Mouse (Mus musculus) midbrain, embryonic 16.5 days (tissue): ENCODE measurements around the gene Neu2. TPM values are rescaled to one million over a fixed set of nuclear protein-coding genes. Genes with fewer than 3 reads are reported as not detected.
"Not testable (repeated sequence)": the region's sequence is repeated elsewhere in the genome, so short reads cannot be mapped to it uniquely, and the experiment has no call there.

Source experiments
- ATAC-seq: fragments of 200-750 bp; cut with Nextera tagmentation; 2 replicates; pipeline ENCODE4 v1.8.0; 2017; ENCODE audit warnings: moderate TSS enrichment
- H3K27ac ChIP-seq: fragments of 300-500 bp; sonication (generic); 2 replicates; pipeline ENCODE4 v1.5.1; 2014; ENCODE audit warnings: mild to moderate bottlenecking, low read length, mixed read lengths
- H3K27me3 ChIP-seq: fragments of 300-500 bp; sonication (generic); 2 replicates; pipeline ENCODE4 v1.6.1; 2014; ENCODE audit warnings: low read depth, low read length, mixed read lengths; ENCODE audit not compliant: control insufficient read depth, insufficient read depth
- H3K36me3 ChIP-seq: fragments of 300-500 bp; sonication (generic); 2 replicates; pipeline ENCODE4 v1.6.1; 2014; ENCODE audit warnings: mild to moderate bottlenecking, low read length, moderate library complexity, mixed read lengths; ENCODE audit not compliant: control insufficient read depth, insufficient read depth
- H3K4me1 ChIP-seq: fragments of 300-500 bp; sonication (generic); 2 replicates; pipeline ENCODE4 v1.6.1; 2014; ENCODE audit warnings: mild to moderate bottlenecking, low read length, mixed read lengths; ENCODE audit not compliant: control insufficient read depth, insufficient read depth
- H3K4me2 ChIP-seq: fragments of 300-500 bp; sonication (generic); 2 replicates; pipeline ENCODE4 v1.6.1; 2014; ENCODE audit warnings: mild to moderate bottlenecking, low read length, mixed read lengths
- H3K4me3 ChIP-seq: fragments of 300-500 bp; sonication (generic); 2 replicates; pipeline ENCODE4 v1.5.1; 2014; ENCODE audit warnings: low read depth, mild to moderate bottlenecking, low read length, moderate library complexity, mixed read lengths
- H3K9ac ChIP-seq: fragments of 300-500 bp; sonication (generic); 2 replicates; pipeline ENCODE4 v1.6.1; 2014; ENCODE audit warnings: low read depth, low read length, mixed read lengths
- H3K9me3 ChIP-seq: fragments of 300-500 bp; sonication (generic); replicated peaks from 2 replicates; pipeline ENCODE4 v1.6.1; 2014; ENCODE audit warnings: mild to moderate bottlenecking, low read length, mixed read lengths; ENCODE audit not compliant: control insufficient read depth, poor library complexity, severe bottlenecking
- WGBS: fragments of 180-500 bp; shearing (Covaris S2); extraction: QIAGEN DNeasy Blood & Tissue Kit; methylation state at CpG from one replicate; pipeline ENCODE4 v1.1.7; 2014; 5-methylcytosine and 5-hydroxymethylcytosine counted together
- polyA plus RNA-seq: library from polyadenylated mRNA; unstranded; fragments of >200 nt; fragmentation: Nextera tagmentation; extraction: Ambion mirVana; gene quantifications from 2 replicates; pipeline ENCODE4 v1.2.1, GENCODE M21; 2015

The Neu2 gene
- 0.47 and 0.90 TPM in 2 replicates for polyA plus RNA-seq

DNA sequence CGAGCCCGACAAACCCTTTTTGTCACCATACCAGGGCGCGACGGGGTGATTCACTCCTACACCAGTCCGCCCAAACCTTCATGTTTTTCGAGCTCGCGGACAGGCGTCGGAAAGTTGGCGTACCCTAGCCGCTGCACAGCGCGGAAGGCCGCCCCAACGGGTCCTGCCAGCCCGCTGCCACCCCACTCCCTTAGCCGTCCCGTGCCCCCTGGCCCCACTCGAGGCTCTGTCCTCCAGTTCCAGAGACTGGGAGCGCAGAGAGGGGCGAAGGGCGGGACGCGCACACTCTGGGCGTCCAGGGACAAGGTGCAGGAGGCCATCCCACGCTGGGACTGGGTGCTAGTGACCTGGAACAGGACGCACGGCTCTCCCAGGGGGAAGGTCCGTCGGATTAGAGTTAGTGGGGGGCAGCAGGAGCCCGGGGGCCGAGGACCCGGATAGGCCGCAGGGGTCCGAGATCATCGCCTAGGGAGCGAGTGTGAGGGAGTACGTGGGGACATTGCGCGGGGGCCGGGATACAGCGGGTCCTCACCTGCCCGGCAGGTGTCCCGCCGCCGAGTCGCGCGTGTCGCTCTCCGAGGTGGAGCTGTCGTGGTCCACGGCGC lies at the start of gene Neu2:
Gene Neu2, plus strand, starts transcription at position 329 of the 605 bp plus-strand sequence.
- H3K9ac ChIP-seq = peak within 1 kb of the TSS; percentile 77
- peaks cover 5% of the 10 kb centered on the region for H3K27me3 ChIP-seq
- H3K4me3 ChIP-seq = peak within 1 kb of the TSS; percentile 67
- peaks cover 10% of the 10 kb centered on the region for H3K4me1 ChIP-seq
- H3K9me3 ChIP-seq = no peaks in the 10 kb centered on the region
- peak; percentile 70 for ATAC-seq
- peak within 1 kb of the TSS; percentile 54 for H3K27ac ChIP-seq
- 1% methylated on average over 51 of the region's 56 CpGs for WGBS
- H3K4me2 ChIP-seq = peak within 1 kb of the TSS; percentile 87
- H3K36me3 ChIP-seq = no peaks in the 10 kb centered on the region

DNA sequence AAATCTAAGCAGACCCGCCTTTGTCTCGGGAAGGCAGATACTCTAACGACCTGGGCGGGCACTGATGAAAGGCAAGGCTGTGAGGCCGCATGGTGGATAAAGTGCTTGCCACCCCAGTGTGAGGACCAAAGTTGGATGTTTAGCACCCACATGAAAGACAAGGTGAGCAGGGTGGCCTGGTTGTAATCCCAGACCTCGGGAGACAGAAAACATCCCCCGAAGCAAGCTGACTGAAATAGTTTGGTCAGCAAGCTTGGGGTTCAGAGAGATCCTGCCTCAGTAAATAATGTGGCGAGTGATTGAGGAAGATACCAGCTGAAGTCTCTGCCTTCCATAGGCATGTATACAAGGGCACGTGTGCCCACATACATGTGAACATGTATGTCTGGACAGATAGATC lies 42.2 kb upstream of the Neu2 start:
- no peaks in the 10 kb centered on the region for H3K9me3 ChIP-seq
- H3K4me1 ChIP-seq = no peaks in the 10 kb centered on the region
- H3K4me3 ChIP-seq = no peak overlapping the region
- H3K27me3 ChIP-seq = no peaks in the 10 kb centered on the region
- no peaks in the 10 kb centered on the region for H3K36me3 ChIP-seq
- H3K4me2 ChIP-seq = no peak overlapping the region
- 88% methylated on average over 9 of the region's 9 CpGs for WGBS
- H3K9ac ChIP-seq = no peak overlapping the region
- no peak overlapping the region for H3K27ac ChIP-seq
- ATAC-seq = no peak

DNA sequence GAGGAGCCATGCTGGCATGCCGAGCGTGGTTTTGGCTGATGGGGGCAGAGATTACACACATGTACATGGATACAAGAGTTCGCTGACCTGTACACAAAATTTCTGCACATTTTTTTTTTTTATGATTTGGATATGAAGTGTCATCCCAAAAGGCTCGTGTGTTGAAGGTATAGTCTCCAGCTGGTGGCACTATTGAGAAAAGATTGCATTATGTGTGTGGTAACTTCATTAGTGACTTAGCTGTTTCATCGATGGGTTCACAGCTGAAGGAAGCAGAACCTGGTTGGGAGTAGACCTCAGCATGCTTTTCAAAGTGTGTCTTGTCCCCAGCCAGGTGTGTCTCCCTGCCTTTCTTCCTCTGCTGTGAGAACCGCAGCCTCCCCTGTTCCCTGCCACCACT lies 41.4 kb upstream of the Neu2 start:
- no peak overlapping the region for H3K27ac ChIP-seq
- no peaks in the 10 kb centered on the region for H3K36me3 ChIP-seq
- ATAC-seq = no peak
- 77% methylated on average over 6 of the region's 6 CpGs for WGBS
- H3K4me2 ChIP-seq = no peak overlapping the region
- H3K9ac ChIP-seq = no peak overlapping the region
- no peaks in the 10 kb centered on the region for H3K4me1 ChIP-seq
- H3K27me3 ChIP-seq = no peaks in the 10 kb centered on the region
- no peak overlapping the region for H3K4me3 ChIP-seq
- no peaks in the 10 kb centered on the region for H3K9me3 ChIP-seq

- H3K4me3 ChIP-seq, H3K9me3 ChIP-seq, H3K27ac ChIP-seq, H3K4me2 ChIP-seq, H3K4me1 ChIP-seq, H3K36me3 ChIP-seq, ATAC-seq, H3K27me3 ChIP-seq, H3K9ac ChIP-seq: not testable (repeated sequence)
- 27% methylated on average over 6 of the region's 10 CpGs for WGBS
These were observed 39.7 kb upstream of the Neu2 start, which contains the start of gene Snorc for GRCm38 (mm10) chr1:87469971-87470370. Gene Snorc (plus strand): TSS chr1:87470271.

DNA sequence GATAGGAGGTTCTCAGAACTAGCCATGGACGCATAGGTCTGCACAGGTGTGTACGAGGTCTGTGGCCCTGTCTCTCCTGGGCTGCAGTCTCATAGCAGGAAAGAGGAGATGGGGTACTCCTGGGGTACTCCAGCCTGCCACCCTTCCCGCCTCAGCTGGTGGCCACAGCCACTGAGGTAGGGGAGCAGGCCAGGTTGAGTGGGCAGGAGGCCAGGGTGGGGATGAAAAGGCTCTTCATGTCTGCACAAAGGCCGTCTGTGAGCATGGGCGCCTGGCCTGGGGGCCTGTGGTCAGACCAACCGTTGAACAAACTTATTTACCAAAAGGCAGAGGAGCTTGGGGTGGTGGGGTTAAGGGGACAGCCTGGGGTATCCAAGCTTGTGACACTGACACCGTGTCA lies 37.8 kb upstream of the Neu2 start:
- Histone ChIP-seq H3K4me1 (peaks cover 8% of the 10 kb centered on the region), H3K27me3 (no peaks in the 10 kb centered on the region), H3K36me3 (no peaks in the 10 kb centered on the region), H3K9ac (no peak overlapping the region), H3K9me3 (no peaks in the 10 kb centered on the region), H3K27ac (no peak overlapping the region), H3K4me3 (no peak overlapping the region), H3K4me2 (no peak overlapping the region)
- 83% methylated on average over 7 of the region's 7 CpGs for WGBS
- no peak for ATAC-seq

GRCm38 (mm10) chr1:87472576-87472975 lies 37.1 kb upstream of the Neu2 start:
- 86% methylated on average over 7 of the region's 7 CpGs for WGBS
- no peaks in the 10 kb centered on the region for H3K36me3 ChIP-seq
- H3K9ac ChIP-seq = no peak overlapping the region
- H3K4me1 ChIP-seq = peaks cover 8% of the 10 kb centered on the region
- ATAC-seq = no peak
- H3K27me3 ChIP-seq = no peaks in the 10 kb centered on the region
- H3K4me2 ChIP-seq = no peak overlapping the region
- H3K27ac ChIP-seq = no peak overlapping the region
- H3K9me3 ChIP-seq = no peaks in the 10 kb centered on the region
- no peak overlapping the region for H3K4me3 ChIP-seq

DNA sequence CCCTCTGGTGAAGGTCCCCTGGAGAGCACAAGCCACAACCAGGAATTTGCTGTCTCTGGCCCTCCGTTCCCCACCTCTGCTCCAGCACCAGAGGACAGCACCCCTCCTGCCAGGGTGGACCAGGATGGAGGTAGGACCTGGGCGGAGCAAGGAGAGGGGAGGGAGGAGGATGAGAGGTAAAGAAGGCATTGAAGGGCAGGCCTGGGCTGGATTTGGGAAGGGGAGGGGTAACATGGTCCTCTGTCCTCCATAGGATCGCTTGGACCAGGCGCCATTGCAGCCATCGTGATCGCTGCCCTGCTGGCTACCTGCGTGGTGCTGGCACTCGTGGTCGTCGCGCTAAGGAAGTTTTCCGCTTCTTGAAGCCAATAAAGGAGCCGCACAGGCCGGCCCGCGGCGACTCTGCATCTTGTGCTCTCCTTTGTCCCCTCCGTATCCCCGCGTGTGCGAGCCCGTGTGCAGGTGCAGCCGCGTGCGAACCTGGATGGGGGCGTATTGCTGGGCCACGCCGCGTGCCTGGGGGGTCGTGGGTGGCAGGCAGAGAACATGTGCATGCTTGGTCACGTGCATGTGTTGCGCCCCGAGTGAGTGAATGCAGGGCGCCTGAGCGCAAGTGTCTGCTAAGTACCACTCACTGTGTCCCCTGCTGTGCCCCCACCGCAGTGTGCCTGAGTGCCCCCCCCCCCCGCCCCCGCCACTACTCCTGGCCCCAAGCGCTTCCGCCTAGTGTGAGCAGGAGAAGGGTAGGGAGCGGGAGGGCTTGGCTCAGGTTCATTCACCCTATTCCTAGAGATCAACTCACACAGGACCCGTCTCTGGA lies 34.4 kb upstream of the Neu2 start:
- ATAC-seq = peak; percentile 72
- Histone ChIP-seq H3K9ac (peak overlapping the region; percentile 61), H3K27ac (no peak overlapping the region), H3K4me1 (peaks cover 8% of the 10 kb centered on the region), H3K4me2 (peak overlapping the region; percentile 87), H3K36me3 (no peaks in the 10 kb centered on the region), H3K4me3 (peak overlapping the region; percentile 40), H3K27me3 (no peaks in the 10 kb centered on the region), H3K9me3 (no peaks in the 10 kb centered on the region)
- 1% methylated on average over 40 of the region's 42 CpGs for WGBS

- Histone ChIP-seq H3K4me3 (no peak overlapping the region), H3K9me3 (no peaks in the 10 kb centered on the region), H3K4me1 (no peaks in the 10 kb centered on the region), H3K4me2 (no peak overlapping the region), H3K27me3 (no peaks in the 10 kb centered on the region), H3K9ac (no peak overlapping the region), H3K36me3 (peaks cover 8% of the 10 kb centered on the region), H3K27ac (no peak overlapping the region)
- ATAC-seq = no peak
- 93% methylated on average over 4 of the region's 4 CpGs for WGBS
These were observed 27.1 kb upstream of the Neu2 start for GRCm38 (mm10) chr1:87482546-87482945.

- Histone ChIP-seq H3K4me1 (no peaks in the 10 kb centered on the region), H3K4me3 (no peak overlapping the region), H3K9ac (no peak overlapping the region)
These were observed 23.3 kb upstream of the Neu2 start for GRCm38 (mm10) chr1:87486386-87486785.

More at GRCm38 (mm10) chr1:87486386-87486785, 23.3 kb upstream of the Neu2 start:
- Histone ChIP-seq H3K9me3 (no peaks in the 10 kb centered on the region), H3K4me2 (no peak overlapping the region), H3K27me3 (no peaks in the 10 kb centered on the region), H3K36me3 (peaks cover 5% of the 10 kb centered on the region), H3K27ac (no peak overlapping the region)
- WGBS = 83% methylated on average over 6 of the region's 6 CpGs
- ATAC-seq = no peak
